Mouse (Mus musculus): ENCODE data around the gene Nsun5.

- TF ChIP-seq CTCF (IDR thresholded peaks at IDR 0.05; ENCODE audit: low read depth, low read length) (no peak), POLR2A (IDR thresholded peaks at IDR 0.05; ENCODE audit: borderline replicate concordance, low read depth, low read length) (no peak)
Measured at GRCm38 (mm10) chr5:135383771-135384170, 14.0 kb downstream of the Nsun5 start.

All from bone marrow macrophage, adult 2 months (primary cell).